In the genomic region with DNA sequence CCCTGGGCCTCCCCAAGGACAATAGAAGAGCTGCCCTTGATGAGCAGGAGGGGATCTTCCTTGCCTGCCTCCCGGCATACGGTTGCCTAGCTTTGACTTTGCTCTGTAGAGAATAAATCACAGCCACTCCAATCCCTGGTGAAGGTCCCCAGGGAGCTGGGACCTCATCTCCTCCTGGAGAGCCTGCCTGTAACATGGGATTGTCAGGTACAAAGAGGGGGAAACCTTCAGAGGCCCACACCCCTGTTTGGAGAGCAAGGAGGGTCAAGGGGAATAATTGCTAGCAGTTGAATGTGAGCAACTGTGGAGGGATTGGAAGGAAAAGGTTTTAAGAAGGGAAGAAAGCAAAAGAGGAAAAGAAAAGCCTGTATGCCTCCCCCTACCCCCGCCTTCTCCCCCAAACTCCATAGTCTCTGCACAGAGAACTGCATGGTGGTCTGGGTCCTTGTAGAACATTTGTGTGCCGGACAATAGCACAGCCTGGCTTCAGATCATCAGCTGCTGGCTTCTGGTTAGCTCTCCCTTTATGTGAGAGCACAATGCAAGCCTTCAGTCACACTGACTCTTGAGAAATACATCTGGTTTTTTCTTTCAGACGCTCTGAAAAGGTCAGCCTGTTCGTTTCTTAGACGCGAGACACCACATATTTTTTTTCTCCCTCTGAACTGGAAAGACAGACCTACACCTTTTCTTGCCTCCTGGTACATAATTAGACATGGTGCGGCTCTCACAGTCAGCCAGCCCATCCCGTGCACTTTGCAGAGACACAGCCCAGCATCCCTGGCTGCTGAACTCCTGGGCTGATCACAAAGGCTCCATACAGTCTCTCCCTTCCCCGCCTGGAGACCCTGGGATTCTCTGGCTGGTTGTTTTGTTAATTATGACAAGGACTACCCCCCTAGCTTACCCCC, we compare ENCODE assay signal across 10 mouse cellular contexts.
DNase-seq lines count a peak whose midpoint lies in the region; ATAC-seq and TF ChIP-seq lines count a peak whose summit lies in the region.
"Had no signal": no experiment of that assay in that cellular context is flagged by ENCODE, and none has a peak within 500 bp of the region (broad histone marks: within the 10 kb centered on the region; RNA-seq: fewer than 3 reads in every experiment).

No protein-coding gene starts in this region.

- H3K9me3 ChIP-seq in forebrain, embryonic 13.5 days (replicated peaks), result no peaks in the 10 kb centered on the region
- no peaks in the 10 kb centered on the region for H3K9me3 ChIP-seq in limb, embryonic 14.5 days (ENCODE audit: control insufficient read depth, low read length)
- H3K9me3 ChIP-seq: heart, embryonic 15.5 days; lung, embryonic 15.5 days had no signal

- ATAC-seq in forebrain, embryonic 13.5 days, result peak; percentile 91
- ATAC-seq in limb, embryonic 14.5 days (ENCODE audit: low FRiP score, low read depth), result peak; percentile 30; the same call in 1 of the 2 replicates

- no peak for TF ChIP-seq POLR2A in limb, embryonic 14.5 days (IDR thresholded peaks at IDR 0.05; ENCODE audit: borderline replicate concordance, extremely low read depth, insufficient read depth, insufficient read length)
- no peak for TF ChIP-seq POLR2A in lung, adult 2 months (IDR thresholded peaks at IDR 0.05; ENCODE audit: borderline replicate concordance, extremely low read depth, low read depth, low read length)

- peaks cover 29% of the 10 kb centered on the region for H3K4me1 ChIP-seq in forebrain, embryonic 13.5 days
- H3K4me1 ChIP-seq in limb, embryonic 14.5 days (ENCODE audit: control insufficient read depth, insufficient read depth, low read length), result 0 out of 2 replicates have a peak, but pooled peaks cover 10% of the 10 kb centered on the region
- H3K4me1 ChIP-seq in lung, adult 2 months (ENCODE audit: control insufficient read depth, insufficient read depth, low read length), result no peaks in the 10 kb centered on the region
- H3K4me1 ChIP-seq: lung, embryonic 15.5 days had no signal

- WGBS in forebrain, embryonic 13.5 days, result 3% methylated on average over 11 of the region's 11 CpGs
- 45% methylated on average over 11 of the region's 11 CpGs for WGBS in limb, embryonic 14.5 days
- WGBS in lung, adult 2 months, result 65% methylated on average over 11 of the region's 11 CpGs

- intact Hi-C loops in left cerebral cortex, postnatal 4 days (cut with DNase I), result no loop called here
- intact Hi-C loops in left cerebral cortex, postnatal 10 days (cut with DNase I), result no loop called here

- peak overlapping the region; percentile 51 for H3K9ac ChIP-seq in forebrain, embryonic 13.5 days
- H3K9ac ChIP-seq in limb, embryonic 14.5 days (ENCODE audit: low read depth, low read length, severe bottlenecking), result no peak overlapping the region
- H3K9ac ChIP-seq: heart, embryonic 15.5 days; lung, embryonic 15.5 days had no signal

- DNase-seq in left cerebral cortex, postnatal 4 days, result peak; percentile 23
- no peak for DNase-seq in left cerebral cortex, postnatal 10 days (ENCODE audit: extremely low spot score in 1 of 2, low spot score in 2 of 2)
- no peak for DNase-seq in limb, embryonic 14.5 days (ENCODE audit: low spot score)
- DNase-seq in yolk sac, embryonic 10.5 days (ENCODE audit: low spot score), result peak; percentile 4
- no peak for DNase-seq in lung, adult 2 months
- no peak for DNase-seq in layer of hippocampus, adult 9-11 months
- no peak for DNase-seq in kidney, postnatal 25 days

- H3K27ac ChIP-seq in forebrain, embryonic 13.5 days, result peak overlapping the region; percentile 93
- H3K27ac ChIP-seq in limb, embryonic 14.5 days (replicated peaks; ENCODE audit: low read depth, low read length), result no peak overlapping the region
- H3K27ac ChIP-seq: heart, embryonic 15.5 days; lung, embryonic 15.5 days had no signal

- H3K4me2 ChIP-seq in forebrain, embryonic 13.5 days, result peak overlapping the region; percentile 35
- H3K4me2 ChIP-seq in limb, embryonic 14.5 days (replicated peaks; ENCODE audit: low read depth, low read length, severe bottlenecking), result no peak overlapping the region
- H3K4me2 ChIP-seq: heart, embryonic 15.5 days; lung, embryonic 15.5 days had no signal

- H3K4me3 ChIP-seq in forebrain, embryonic 13.5 days, result no peak overlapping the region
- no peak overlapping the region for H3K4me3 ChIP-seq in limb, embryonic 14.5 days (replicated peaks; ENCODE audit: low read length)
- H3K4me3 ChIP-seq in lung, adult 2 months (replicated peaks; ENCODE audit: extremely low read depth, low read depth, low read length), result no peak overlapping the region
- H3K4me3 ChIP-seq: heart, embryonic 15.5 days; lung, embryonic 15.5 days had no signal

- H3K36me3 ChIP-seq in forebrain, embryonic 13.5 days (ENCODE audit: poor library complexity, severe bottlenecking), result no peaks in the 10 kb centered on the region
- H3K36me3 ChIP-seq in limb, embryonic 14.5 days (ENCODE audit: control insufficient read depth, insufficient read depth, low read length), result no peaks in the 10 kb centered on the region
- H3K36me3 ChIP-seq: heart, embryonic 15.5 days; lung, embryonic 15.5 days had no signal

- no peak for TF ChIP-seq CTCF in lung, adult 2 months (IDR thresholded peaks at IDR 0.05; ENCODE audit: insufficient read depth, low read length)

- no peaks in the 10 kb centered on the region for H3K27me3 ChIP-seq in forebrain, embryonic 13.5 days
- H3K27me3 ChIP-seq in limb, embryonic 14.5 days (ENCODE audit: control insufficient read depth, insufficient read depth, low read length), result no peaks in the 10 kb centered on the region
- H3K27me3 ChIP-seq: heart, embryonic 15.5 days; lung, embryonic 15.5 days had no signal

Comparison
In these comparisons a context has a peak if more than half of its experiments do, and no peak if none do; other contexts are left out.
1. DNase-seq: peak in left cerebral cortex, postnatal 4 days (single experiment) and yolk sac, embryonic 10.5 days (single experiment); none in left cerebral cortex, postnatal 10 days (0 of 2), limb, embryonic 14.5 days (single experiment), lung, adult 2 months (single experiment), layer of hippocampus, adult 9-11 months (single experiment) and kidney, postnatal 25 days (0 of 2).